Mouse (Mus musculus) layer of hippocampus, adult 9-10 months (tissue): ENCODE data around the gene Rsl24d1.
A peak's percentile ranks its signal among the peaks of the same experiment; 100 is the strongest.
"Not testable (repeated sequence)": the region's sequence is repeated elsewhere in the genome, so short reads cannot be mapped to it uniquely, and the experiment has no call there.

Source experiments
- DNase-seq: peaks from one replicate; pipeline ENCODE4 v3.0.0; 2022; ENCODE audit warnings: low spot score

Gene Rsl24d1

DNA sequence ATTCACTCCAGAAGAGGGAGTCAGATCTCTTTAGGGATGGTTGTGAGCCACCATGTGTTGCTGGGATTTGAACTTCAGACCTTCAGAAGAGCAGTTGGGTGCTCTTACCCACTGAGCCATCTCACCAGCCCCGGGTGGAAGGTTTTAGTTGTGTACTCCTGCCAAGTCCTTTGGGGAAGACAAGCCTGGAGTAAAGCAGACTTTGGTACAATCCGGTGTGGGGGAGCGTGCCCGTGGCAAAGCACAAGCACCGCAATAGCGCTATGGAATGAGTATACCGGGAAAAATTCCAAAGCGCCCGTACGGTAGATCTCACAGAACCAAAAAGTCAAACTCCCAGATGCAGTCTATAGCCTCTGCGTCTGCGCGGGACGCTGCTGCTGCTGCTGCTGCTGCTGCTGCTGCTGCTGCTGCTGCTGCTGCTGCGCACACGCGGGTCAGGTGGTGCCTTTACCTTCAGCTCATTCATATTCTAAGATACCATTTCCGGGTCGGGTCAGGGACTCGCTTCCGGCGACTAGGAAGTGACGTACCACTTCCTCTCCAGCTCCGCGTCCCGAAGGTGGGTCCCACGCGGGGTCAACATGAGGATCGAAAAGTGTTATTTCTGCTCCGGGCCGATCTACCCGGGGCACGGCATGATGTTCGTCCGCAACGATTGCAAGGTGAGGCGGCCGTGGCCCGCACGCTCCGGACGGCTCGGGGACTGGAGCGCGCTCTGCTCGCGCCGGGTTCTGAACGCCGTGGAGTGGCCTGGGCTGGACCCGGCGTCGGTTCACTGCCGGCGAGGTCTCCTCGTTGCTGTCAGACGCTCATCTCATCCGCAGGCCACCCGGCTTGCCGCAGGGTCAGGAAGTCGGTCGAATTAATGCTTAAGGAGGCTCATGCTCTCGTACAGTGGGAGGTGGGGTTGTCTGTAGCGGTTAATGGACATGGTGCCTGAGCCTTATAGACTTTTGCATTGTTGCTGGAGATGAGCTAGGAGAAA is at the start of gene Rsl24d1:
Gene Rsl24d1 (plus strand): TSS at position 508 of the 988 bp plus-strand sequence.
- DNase-seq: peak; percentile 82

DNA sequence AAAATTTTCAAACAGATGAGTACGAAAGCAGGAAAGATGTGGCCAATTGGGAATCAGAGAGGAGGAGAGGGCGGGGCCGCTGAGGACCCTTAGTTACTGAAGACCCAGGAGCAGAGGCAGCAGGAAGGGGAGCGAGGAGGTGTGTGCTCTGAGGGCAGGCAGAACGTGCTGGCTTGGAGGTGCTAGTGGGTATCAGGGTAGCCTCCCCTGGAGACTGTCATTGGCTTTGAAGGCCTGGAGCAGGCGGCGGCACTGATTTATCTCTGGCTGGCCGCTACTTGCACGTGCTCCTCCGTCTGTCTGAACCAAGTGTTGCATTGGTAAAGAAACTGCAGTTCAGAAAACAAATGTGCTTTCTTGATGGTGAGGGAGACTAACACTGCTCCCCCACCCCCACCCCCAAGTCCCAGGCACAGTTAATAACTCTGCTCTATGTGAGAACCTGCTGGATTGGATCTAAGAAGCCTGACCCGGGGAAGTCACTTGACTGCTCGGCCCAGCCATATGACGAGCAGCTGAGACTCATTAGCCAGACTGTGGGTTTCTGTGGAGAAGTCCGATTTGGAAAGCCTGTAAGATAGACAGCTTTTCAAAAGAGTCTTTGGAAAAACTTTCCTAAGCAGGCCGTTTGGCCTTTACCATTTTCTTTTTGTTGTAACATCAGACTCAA is 49.5 kb upstream of the Rsl24d1 start:
- DNase-seq: no peak

DNA sequence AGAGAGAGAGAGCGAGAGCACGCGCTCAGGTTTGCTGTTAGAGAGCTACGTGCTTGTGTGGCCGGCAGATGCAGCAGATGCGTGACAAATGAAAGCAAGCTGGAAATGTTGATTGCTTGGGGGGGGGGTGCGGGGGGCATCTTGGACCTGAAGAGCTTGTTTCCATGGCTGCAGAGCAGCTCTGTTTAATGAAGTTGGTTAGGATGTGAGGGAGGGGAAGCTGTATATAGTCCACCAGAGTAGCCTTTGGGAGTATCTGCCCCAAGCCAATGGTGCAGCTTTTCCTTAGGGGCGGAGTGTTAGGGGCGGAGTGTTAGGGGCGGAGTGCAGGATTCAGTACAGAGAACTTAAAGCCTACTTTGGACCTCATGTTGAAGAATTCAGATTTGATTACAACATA is 46.1 kb upstream of the Rsl24d1 start:
- DNase-seq: no peak

DNA sequence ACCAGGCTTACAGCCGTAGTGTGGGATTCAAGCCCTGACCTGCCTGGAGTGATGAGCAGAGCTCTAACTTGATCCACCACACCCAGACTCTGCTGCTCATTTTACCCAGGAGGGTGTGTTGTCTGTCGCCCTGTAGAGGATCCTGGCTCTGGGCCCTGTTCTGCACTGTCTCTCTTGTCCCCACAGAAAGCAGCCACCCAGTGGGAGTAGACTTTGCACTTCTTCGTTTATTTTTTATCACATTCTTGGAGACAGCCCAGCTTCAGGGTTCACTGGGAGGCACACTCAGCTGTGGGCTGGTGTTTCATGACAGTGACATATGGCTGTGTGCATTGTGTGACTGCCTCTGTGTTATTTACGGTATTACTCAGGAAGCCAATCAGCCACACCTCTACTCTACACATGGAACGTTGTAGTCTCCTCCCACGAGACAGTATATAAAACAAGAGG is 45.0 kb upstream of the Rsl24d1 start:
- DNase-seq: no peak

DNA sequence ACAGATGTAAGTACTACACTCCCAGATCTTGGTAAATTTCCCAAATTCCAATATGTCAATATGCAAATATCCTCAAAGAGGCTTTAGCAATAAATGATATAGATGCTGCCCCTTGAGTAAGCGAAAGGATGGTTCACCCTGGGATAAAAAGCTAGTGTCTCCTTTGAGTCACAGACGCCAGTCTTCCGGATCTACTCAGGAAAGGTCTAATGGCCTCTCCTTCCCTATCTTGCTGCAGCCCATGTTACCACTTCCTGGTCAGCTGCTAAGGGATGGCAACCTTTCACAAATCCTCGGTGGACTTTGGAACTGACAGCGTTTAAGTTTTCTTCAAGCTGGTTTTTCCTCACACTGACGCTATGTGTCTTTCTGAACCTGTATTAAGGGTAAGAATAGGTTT is 44.5 kb upstream of the Rsl24d1 start:
- no peak for DNase-seq

DNA sequence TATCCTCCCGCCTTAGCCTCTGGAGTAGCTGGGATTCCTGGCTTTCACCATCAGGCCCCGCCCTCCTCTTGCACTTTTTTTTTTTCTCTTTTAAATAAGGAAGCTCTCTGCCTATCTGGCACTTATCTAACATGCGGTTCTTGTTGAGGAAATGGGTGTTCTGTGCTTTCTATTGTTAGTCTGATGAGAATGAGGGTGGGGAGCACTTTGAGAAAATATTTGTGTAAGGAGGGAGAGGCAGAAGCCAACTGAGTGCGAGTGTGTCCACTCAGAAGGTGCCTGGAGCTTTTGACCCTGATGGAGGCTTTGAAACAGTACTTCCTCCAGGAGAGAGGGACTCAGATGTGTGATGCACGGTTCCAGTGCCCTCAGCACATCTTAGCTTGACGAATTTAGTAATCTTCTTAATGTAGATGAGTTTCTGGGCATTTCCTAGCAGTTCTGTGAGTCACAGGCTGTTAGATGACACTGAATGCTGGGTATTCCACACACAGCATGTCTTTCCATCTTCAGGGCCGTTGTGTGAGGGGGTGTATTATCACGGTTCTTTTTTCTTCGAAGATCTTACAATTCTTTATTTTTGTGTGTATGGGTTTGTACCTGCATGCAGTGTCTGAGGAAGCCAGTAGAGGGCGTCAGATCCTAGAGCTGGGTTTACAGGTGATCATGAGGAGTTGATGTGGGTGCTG is 42.1 kb upstream of the Rsl24d1 start:
- DNase-seq: no peak

DNA sequence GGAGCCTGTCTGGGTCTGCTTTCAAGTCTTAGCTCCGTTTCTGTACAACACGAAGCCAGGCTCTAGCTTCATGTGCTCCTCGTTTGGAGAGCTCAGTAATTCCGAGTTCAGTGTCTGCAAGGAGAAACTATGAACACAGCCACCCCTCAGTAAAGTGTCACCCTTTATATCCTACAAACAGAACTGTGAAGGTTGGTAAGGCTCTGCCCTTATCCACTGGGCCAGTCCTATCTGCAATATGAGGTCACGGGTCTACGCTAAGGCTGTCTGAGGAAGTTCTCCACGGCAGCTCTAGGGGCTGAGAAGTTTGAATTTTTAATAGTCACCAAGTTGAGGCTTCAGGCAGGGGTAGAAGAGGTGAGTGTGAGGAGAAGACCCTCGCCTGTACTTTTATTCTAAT is 40.8 kb upstream of the Rsl24d1 start:
- DNase-seq: no peak

DNA sequence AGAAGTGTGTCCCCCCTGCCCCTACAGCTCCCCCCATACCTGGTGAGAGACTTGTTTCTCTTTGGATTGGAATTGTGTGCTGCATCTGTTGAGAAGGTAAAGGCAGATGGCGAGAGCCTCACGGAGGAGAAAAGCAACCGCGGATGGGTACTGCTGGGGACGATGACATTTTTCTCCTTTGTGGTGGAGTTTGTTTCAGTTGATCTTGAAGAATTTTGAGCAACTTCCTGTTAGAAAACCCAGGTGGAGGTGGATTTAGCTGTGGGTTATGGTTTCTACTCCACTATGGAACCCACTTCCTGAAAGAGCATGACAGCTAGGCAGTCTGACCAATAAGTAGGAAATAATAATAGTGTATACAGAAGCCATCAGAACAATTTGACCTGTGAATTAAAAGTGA is 40.1 kb upstream of the Rsl24d1 start:
- DNase-seq: no peak

DNA sequence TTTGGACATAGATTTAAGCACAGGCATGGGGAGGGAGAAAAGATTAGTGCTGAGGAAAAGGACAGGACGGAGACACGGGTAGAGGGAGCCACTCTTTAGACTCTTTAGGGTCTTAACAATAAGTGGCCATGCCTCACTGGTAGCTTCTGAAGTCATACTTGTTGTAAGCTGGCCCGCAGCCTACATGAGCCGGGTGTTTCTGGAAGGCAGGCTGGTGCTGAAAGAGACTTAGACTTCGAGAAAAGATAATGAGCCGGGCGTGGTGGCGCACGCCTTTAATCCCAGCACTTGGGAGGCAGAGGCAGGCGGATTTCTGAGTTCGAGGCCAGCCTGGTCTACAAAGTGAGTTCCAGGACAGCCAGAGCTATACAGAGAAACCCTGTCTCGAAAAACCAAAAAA is 33.9 kb upstream of the Rsl24d1 start:
- DNase-seq: not testable (repeated sequence)

DNA sequence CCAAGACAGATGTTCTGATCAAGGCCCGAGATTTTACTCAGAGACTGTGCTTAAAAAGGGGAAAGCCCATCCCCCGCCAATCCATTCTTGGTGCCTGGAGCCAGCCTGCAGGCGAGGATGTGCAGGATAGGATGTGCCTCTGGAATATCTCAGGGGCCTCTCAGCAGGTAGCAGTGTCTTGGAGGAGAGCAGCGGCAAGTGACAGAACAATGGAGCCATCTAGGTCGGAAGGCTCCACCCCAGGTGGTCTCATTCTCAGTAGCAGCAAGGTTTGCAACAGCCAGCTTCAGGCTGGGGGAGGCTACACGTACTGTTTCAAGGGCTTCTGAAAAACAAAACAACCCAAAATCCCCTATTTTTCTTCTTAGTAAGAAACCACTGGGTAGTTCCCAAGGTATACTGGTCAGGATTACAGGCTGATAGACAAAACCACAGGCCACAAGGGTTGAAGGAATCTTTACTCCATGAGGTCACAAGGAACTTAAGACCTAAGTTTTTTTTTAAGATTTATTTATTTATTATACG is 33.4 kb upstream of the Rsl24d1 start:
- DNase-seq: no peak

DNA sequence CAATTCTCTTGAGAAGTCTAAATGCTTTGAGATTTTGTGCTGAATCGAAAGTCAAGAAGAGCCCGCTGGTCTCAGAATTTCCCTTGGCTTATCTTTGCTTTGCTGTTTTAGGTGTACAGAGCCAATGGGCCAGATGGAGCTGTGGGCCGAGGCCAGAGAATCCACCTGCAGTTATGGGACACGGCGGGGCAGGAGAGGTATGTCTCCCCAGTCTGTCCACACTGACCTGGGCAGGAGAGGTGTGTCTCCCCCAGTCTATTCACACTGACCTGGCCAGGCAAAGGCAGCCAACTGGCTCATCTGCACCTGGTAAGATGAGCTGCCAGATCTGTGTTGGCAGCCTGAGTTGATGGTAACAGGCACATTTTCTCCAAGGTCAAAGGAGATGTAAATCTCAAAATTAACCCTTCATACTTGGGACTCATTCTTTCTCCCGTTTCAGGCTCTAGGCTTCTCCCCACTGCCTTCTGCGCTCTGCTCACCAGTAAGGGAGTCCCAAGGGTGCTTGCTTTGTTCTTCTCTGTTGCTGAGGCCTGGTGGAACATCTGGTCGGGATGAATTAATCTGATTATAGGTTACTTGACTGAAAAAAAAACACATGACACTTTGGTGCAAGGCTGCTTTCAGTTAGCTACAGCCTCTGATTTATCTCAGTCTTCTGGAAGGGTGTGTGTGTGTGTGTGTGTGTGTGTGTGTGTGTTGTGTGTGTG is 30.8 kb upstream of the Rsl24d1 start:
- DNase-seq: no peak

DNA sequence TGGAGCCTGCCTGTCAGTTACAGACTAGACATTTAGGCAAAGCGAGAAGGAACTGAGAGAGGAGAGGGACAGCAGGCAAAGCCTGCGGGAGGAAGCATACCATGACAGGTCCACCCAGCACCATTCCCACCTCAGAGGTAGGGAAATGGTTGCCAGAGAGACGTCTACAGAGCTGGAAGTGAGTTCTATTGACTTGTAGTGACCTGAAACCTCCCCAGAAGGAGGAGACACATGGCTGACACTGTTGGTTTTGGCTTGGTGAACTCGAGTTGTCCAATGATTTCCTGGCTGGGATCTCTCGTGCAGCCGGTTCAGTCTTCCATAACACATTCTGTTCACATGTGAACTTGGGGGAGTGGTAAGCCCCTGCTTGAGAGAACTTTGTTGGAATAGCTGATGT is 29.3 kb upstream of the Rsl24d1 start:
- DNase-seq: no peak

DNA sequence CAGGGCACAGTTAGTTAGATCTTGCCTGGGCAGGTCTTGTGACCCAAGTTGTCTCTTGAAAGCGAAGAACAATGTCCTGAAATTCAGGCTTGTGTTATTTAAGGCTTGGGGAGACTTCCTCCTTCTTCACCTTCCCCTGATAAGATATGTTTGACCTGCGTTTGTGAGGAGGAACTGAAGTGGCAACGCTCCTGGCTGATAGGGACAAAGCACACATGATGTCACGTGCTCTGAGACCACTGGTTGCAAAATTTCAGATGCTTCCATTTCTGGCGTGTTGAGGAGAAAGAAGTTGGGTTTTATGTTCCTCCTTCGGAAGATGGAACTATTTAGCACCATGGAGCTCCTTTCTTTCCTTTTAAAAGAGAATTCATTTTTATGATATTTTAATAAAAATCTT is 27.4 kb upstream of the Rsl24d1 start:
- no peak for DNase-seq

DNA sequence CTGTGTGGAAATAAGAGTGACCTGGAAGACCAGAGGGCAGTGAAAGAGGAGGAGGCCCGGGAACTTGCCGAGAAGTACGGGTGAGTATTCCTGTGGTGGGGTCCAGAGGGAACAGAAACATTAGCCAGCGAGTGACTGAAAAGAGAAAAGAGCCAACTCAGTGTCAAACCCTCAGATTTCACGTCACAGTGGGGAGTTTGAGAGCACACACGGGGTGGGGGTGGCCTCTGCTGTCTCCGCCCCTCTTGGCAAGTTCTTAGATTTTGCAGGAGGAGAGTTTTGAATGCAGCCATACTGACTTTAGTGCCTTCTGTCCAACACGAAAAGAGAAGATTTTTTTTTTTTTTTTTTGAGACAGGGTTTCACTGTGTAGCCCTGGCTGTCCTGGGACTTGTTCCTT is 26.1 kb upstream of the Rsl24d1 start:
- no peak for DNase-seq

DNA sequence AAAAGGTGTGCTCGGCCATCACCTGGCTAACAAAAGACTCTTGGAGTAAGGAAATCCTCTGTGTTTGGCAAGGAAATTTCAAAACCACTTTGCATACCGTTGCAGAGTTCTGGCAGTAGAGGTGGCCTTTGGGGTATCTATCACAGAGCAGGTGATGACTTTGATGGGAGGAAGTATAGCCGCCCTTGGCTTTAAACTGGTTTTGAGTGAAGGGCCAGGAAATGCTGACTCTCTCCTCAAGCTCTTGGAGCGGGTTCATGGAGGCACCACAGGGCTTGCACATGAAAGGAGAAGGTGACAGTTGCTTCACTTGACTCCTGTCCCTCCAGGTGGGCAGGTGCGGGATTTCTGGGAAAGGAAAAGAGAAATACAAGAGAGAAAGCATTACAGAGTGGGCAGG is 25.6 kb upstream of the Rsl24d1 start:
- DNase-seq: no peak

DNA sequence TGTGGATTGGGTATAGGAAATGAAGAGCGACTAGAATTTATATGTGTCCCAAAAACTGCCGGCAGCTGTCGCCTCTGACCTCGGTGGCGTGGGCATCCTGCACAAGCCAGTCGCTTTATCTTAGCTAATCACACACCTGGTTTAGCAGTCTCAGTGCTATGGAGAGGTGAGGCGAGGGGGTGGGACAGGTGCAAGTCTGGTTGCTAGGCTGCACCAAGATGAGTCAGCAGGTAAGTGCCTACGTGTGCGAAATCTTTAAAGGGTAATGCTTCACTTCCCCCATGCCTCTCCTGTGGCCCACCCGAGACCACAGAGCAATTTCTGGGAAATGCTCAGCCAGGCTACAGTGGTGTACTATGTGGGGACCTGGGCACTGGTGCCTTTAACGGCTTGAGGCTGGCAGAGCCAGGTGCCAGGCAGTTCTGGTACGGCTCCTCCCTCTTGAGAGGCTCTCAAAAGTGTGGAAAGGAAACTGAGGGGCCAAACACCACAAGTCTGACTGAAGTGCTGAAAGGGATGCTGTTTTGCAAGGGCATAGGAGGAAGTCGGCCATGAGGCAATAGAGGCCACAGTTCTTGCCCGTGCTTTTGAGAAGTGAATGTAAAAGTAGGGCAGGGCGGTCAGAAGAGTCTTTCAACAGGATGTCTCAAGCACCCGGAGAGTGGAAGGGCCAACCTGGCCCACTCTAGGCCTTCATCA is 23.9 kb upstream of the Rsl24d1 start:
- no peak for DNase-seq

DNA sequence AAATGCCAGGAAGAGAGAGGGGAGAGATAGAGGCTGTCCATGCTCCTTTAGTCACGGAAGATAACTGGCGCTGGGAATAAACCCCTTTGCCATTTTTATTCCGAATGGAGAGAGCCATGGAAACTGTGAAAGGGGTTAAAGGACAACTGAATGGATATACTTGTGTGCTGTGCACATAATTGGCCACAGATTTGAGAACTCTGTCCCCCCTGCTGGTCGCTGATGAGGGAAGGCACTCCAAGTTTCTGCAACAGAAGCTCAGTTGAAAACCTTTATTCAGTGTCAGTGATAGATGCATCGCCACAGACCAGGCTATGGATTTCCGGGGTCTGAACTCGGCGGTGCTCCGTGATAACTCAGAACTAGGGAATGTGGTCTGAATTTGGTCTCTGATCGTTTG is 23.1 kb upstream of the Rsl24d1 start:
- DNase-seq: no peak

DNA sequence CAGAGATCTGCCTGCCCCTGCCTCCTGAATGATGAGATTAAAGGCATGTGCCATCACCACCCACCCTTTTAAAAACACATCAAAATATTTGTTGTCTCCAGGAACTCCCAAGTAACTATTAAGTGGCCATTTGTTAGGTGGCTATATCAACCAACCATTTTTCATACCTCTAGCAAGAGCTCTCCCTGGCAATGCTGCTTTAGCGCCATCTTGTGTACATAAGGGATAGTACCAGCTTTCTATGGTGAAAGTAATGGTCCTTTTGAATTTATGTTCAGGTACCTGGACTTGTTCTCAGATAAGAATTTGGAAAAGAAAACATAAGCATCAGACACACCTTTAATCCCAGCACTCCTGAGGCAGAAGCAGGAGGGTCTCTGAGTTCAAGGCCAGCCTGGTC is 21.5 kb upstream of the Rsl24d1 start:
- DNase-seq: peak; percentile 67

DNA sequence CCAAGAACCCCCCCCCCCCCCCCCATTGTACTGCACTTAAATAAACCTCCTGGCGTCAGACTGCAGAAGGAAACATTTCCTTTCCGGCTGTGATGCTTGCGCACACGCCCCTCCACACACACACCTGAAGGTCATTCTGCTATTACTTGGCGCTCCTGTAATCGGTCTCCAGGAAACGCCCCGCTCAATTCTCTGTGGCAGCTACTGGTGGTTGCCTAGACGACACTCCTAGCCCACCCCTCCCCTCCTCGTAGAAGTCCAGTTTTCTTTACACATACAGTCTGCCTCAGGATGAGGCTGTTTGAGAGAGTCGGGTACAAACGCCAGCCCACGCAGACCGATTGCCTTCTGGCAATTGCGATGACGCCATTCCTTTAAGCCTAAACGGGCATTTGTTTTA is 18.6 kb upstream of the Rsl24d1 start:
- DNase-seq: no peak

DNA sequence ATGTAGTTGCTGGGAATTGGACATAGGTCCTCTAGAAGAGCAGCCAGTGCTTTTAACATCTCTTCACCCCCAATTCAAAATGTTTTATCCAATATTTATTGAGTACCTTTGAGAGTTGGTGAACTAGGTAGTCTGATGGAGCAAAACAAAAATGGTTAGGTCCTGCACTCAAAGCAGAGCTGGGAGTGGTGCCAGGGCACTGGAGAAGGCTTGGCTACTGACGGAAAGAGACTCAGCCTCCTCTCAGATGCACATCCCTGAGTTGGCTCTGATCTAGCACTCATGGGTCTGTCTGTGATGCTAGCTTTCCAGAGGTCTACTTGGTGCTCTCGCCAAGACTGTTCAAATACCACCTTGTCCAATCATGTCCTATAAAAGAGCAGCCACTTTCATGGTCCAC is 15.3 kb upstream of the Rsl24d1 start:
- DNase-seq: no peak

DNA sequence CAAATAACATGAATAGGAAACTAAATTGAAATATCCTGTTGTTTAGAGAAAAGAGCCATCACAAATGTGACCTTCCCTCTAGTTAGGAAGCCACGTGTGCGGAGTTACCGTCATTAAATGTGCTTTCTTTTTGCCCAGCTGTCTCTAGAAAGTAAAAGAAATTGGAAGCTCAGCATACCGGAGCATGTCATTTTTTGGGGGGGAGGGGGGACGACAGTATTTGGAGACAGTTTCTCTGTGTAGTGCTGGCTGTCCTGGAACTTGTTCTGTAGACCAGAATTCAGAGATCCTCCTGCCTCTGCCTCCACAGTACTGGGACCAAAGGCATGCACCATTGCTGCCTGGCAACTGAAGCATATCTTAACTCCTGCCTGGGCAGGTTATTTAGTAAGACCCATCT is 11.7 kb upstream of the Rsl24d1 start, which contains the start of gene Khdc3:
Gene Khdc3 (plus strand): TSS at position 301 of the 400 bp plus-strand sequence.
- DNase-seq: no peak
